Mouse (Mus musculus) heart, postnatal 10 days (tissue): ENCODE measurements around the gene Zcwpw1. TPM values are rescaled to one million over a fixed set of nuclear protein-coding genes. Genes with fewer than 3 reads are reported as not detected.

Source experiments
- DNase-seq, 2 experiments: peaks; one replicate each; pipeline ENCODE4 v3.0.0; 2021
- intact Hi-C: fragments of 180-260 bp; cut with DNase I; formaldehyde crosslinking; loops from one replicate; pipeline ENCODE4 v1.15.1; 2025
- total RNA-seq, 2 experiments: library from RNA; stranded (reverse); gene quantifications; 2 replicates each; pipeline ENCODE4 v1.2.3; 2021

Zcwpw1 gene
- total RNA-seq, 2 experiments from 2014 or later: 2.8 to 3.1 TPM

- no peak for DNase-seq
- intact Hi-C loops: no loop called here
Measured at GRCm38 (mm10) chr5:137751988-137752387, 35.6 kb upstream of the Zcwpw1 start.

GRCm38 (mm10) chr5:137753111-137753832 is 34.3 kb upstream of the Zcwpw1 start:
- peak; percentile 67 to 69 for DNase-seq
- intact Hi-C loops: no loop called here

DNA sequence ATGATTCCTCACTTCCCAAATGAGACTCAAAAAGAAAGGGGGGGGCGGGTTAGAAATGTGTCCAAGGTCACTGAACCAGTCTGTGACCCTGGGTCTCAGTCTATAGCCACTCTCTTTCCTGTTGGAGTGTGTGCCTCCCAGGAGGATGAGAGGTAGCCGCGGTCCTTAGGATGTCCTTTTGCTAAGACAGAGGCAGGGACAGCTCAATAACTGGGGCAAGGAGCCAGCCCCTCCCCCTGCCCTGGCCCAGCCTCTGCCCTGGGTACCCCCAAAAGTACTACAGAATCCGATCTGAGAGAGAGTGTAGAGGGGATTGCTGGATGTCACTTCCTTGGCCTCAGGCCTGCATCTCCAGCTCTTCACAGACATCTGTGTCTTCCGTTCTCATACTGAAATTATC is 32.2 kb upstream of the Zcwpw1 start:
- intact Hi-C loops: loop anchor here (5.0 kb wide), 1 partner anchor 153 kb away; the partner anchor contains the start of gene Mospd3
- no peak for DNase-seq

DNA sequence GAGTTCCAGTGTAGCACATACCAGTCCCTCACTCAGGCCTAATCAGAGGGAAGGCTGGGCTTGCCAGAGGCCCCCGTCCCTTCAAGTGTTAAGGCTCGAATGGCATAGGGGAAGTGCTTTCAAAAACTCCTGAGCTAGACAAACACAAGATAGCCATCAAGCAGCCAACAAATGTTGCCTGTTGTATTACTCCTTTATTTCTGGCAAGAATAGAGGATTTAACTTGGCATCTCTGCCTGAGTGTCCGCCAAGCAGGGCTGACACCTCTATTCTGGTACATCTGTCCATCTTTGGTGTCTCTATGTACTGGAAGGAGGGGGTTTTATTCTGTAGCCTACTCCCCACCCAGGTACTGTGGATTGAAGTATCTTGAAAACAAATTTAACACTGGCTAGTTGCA is 31.5 kb upstream of the Zcwpw1 start:
- DNase-seq: peak in 1 of 2 experiments; percentile 31
- intact Hi-C loops: loop anchor here (5.0 kb wide), 1 partner anchor 154 kb away; the partner anchor contains the start of gene Mospd3

GRCm38 (mm10) chr5:137756882-137757661 is 30.5 kb upstream of the Zcwpw1 start:
- DNase-seq: peak; percentile 92 to 95
- intact Hi-C loops: loop anchor here (1.0 to 5.0 kb wide), 2 partner anchors 100 to 155 kb away; partner anchors contain the start of gene Mospd3

- DNase-seq: peak; percentile 87 to 88
- intact Hi-C loops: loop anchor here (1.0 to 5.0 kb wide), 2 partner anchors 101 to 156 kb away; partner anchors contain the start of gene Mospd3
Measured at GRCm38 (mm10) chr5:137757887-137758286, 29.7 kb upstream of the Zcwpw1 start.

DNA sequence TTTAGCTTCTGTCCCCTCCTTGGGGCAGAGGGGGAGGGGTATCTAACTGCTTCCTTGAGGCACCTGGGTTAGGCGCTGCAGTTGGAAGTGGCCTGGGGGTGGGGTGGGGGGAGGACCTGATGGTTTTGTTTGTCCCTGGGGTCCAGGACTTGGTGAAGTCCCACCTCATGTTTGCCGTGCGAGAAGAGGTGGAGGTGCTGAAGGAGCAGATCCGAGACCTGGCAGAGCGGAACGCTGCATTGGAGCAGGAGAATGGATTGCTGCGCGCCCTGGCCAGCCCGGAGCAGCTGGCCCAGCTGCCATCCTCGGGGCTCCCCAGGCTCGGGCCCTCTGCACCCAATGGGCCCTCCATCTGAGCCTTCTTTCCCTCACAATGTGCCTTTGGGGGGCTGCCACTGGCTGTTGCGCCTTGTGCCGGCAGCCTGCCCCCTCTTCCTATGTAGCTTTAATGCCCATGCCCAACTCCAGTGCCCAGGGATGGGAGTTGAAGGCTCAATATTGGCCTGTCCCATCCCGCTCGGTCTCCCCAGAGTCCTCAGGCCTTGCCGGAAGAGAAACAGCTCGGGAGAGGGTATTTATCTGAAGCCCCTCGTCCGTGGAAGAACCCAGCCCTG is 28.6 kb upstream of the Zcwpw1 start:
- DNase-seq: no peak
- intact Hi-C loops: loop anchor here (5.0 kb wide), 1 partner anchor 157 kb away; the partner anchor contains the start of gene Mospd3

DNA sequence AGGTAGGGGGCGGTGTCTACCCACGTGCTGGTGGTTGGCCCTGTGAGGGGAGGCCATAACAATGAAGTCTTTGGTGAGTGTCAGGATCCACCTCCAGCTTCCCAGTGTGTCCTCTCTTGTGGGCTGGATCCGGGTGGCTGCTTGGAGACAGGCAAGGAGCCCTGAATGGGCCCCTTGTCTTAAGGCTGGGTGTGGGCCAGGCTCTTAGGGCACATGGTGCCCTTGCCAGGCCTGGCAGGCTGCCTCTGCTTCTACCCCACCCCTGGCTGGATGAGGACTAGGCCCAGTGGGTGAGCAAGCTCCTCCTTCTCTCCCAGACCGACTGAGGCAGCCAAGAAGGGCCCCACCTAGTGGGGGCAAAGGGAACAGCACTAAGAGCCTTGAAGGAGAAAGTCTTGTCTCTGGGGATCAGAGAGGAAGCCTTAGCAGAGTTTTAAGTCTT is 27.6 kb upstream of the Zcwpw1 start:
- peak; percentile 91 to 92 for DNase-seq
- intact Hi-C loops: loop anchor here (5.0 kb wide), 1 partner anchor 158 kb away; the partner anchor contains the start of gene Mospd3

GRCm38 (mm10) chr5:137764609-137765340 is 22.8 kb upstream of the Zcwpw1 start:
- intact Hi-C loops: no loop called here
- DNase-seq: no peak

GRCm38 (mm10) chr5:137766270-137766669 is 21.3 kb upstream of the Zcwpw1 start:
- DNase-seq: no peak
- intact Hi-C loops: no loop called here

DNA sequence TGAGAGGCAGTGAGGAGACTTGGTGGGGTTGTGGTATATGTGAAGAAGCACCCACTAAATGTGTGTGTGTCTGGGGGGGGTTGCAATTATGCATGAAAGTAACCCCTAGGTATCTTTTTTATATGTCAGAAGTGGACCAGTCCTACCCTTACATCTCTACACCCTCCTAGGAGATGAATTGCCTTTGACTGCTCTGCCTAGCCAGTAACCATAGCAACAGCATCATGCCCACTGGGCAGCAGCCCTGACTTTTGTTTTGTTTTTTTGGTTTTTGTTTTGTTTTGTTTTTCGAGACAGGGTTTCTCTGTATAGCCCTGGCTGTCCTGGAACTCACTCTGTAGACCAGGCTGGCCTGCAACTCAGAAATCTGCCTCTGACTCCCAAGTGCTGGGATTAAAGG is 19.1 kb upstream of the Zcwpw1 start:
- DNase-seq: no peak
- intact Hi-C loops: no loop called here

GRCm38 (mm10) chr5:137770709-137771108 is 16.9 kb upstream of the Zcwpw1 start:
- peak in 1 of 2 experiments; percentile 65 for DNase-seq
- intact Hi-C loops: no loop called here

- intact Hi-C loops: no loop called here
- DNase-seq: no peak
Measured at GRCm38 (mm10) chr5:137772755-137773154, 14.8 kb upstream of the Zcwpw1 start.

GRCm38 (mm10) chr5:137775587-137776290 is 11.9 kb upstream of the Zcwpw1 start:
- intact Hi-C loops: no loop called here

DNA sequence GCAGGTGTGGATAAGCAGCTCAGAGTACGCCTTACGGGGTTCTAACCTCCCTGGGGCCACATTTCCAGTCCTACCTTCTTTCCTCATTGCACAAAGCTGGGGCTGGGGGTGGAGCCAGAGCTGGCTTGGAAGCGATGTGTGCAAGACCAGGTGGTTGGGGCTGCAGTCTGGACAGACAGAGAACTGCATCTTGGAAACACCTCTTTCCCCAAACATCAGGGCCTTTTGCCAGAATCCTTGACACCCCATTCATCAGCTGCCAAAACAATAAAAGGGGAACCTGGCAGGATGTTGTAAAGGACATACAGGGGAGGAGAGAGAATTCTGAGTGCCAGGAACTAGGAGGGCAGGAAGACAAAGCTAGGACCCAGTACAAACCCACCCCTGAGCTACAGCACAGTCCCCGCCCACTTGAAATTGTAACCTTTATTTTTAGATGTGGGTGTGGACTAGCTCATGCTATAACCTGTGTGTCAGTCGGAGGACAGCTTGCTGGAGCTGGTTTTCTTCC is 11.1 kb upstream of the Zcwpw1 start:
- intact Hi-C loops: no loop called here
- peak in 1 of 2 experiments; percentile 46 for DNase-seq

More at GRCm38 (mm10) chr5:137775587-137776290, 11.9 kb upstream of the Zcwpw1 start:
- DNase-seq: no peak

GRCm38 (mm10) chr5:137777267-137777845 is 10.2 kb upstream of the Zcwpw1 start:
- intact Hi-C loops: no loop called here
- DNase-seq: no peak

DNA sequence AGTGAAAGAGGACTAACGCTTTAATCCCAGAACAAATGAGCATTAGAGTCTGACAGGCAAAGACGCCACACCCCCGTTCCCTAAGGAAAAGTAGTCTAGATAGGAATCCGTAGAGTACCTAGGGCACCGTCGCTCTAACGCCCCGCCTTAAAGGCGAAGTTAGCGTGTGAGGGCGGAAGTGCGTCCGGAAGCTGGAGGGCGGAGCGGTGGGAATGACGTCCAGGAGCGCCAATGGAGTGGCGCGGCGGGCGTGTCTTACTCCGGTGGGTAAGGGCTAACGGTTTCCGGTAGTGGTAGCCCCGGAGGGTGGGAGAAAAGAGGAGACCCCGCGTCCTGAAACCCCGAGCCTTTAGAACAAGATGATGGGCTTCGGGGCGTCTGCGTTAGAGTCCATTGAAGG is 9.0 kb upstream of the Zcwpw1 start, which contains the start of gene Ppp1r35:
Ppp1r35 (plus strand) TSS at position 215 of the 400 bp plus-strand sequence.
- peak; percentile 97 to 98 for DNase-seq

DNA sequence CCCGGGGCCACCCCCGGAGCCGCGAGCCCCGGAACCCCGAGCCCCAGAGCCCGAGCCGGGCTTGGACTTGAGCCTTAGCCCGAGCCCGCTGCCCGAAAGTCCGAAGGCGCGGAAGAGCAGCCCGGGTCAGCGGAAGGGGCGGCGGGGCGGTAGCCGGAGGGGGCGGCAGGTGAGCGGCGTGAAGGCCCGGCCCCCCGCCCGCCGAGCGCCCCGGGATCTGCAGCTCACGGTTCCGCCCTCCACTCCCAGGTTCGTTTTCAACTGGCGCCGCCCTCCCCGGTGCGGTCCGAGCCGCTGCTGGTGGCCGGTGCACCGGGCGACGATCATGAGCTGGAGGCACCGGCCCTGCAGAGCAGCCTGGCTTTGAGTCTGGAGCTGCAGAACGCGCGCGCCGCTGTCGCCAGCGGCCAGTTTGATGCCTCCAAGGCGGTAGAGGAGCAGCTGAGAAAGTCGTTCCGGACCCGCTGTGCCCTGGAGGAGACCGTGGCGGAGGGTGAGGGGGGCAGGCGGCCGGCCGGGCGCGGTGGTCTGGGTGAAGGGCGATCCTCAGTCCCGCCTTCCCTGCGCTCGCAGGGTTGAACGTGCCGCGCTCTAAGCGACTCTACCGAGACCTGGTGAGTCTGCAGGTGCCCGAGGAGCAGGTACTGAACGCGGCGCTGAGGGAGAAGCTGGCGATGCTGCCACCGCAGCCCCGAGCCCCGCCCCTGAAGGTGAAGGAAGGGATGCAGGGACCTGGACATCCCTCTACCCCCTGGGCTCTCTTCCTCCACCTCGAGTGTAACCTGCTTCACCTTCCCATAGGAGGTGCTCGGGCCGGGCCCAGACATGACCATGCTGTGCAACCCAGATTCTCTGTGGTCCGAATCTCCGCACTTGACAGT is 8.3 kb upstream of the Zcwpw1 start:
- intact Hi-C loops: no loop called here
- DNase-seq: no peak

More for the DNA sequence above, 9.0 kb upstream of the Zcwpw1 start, which contains the start of gene Ppp1r35:
- intact Hi-C loops: no loop called here
